Mouse (Mus musculus) MEL (cell line): ENCODE data around the gene Blcap. TPM values are rescaled to one million over a fixed set of nuclear protein-coding genes. Genes with fewer than 3 reads are reported as not detected.

Experiments
- DNase-seq: peaks from one replicate; pipeline ENCODE4 v3.0.0; 2011; ENCODE audit warnings: low read depth, low spot score
- H3K27ac ChIP-seq: 2 replicates; pipeline ENCODE4 v1.5.1; 2012; ENCODE audit warnings: low read depth, mild to moderate bottlenecking, control low read depth, low read length, moderate library complexity; ENCODE audit not compliant: control insufficient read depth
- H3K27me3 ChIP-seq, 2 experiments: fragments of 150-350 bp in 1 of 2; sonication (generic) in 1 of 2; 2 replicates each; pipeline ENCODE4 v1.6.1; 2012; ENCODE audit warnings: low read length in 2 of 2, mild to moderate bottlenecking in 2 of 2, improper control_type of control experiment in 1 of 2, moderate library complexity in 1 of 2; ENCODE audit not compliant: insufficient read depth in 2 of 2, control insufficient read depth in 1 of 2
- H3K36me3 ChIP-seq, 2 experiments: 2 replicates each; pipeline ENCODE4 v1.6.1; 2012 to 2014; ENCODE audit warnings: low read length in 2 of 2, improper control_type of control experiment in 1 of 2, inconsistent platforms in 1 of 2, mild to moderate bottlenecking in 1 of 2; ENCODE audit not compliant: insufficient read depth in 2 of 2, control insufficient read depth in 1 of 2
- H3K4me1 ChIP-seq, 2 experiments: fragments of 150-350 bp in 1 of 2; sonication (generic) in 1 of 2; 2 replicates each; pipeline ENCODE4 v1.6.1; 2012; ENCODE audit warnings: low read length in 2 of 2, improper control_type of control experiment in 1 of 2, mild to moderate bottlenecking in 1 of 2; ENCODE audit not compliant: insufficient read depth in 2 of 2, control insufficient read depth in 1 of 2
- H3K4me3 ChIP-seq, 2 experiments: fragments of 150-350 bp in 1 of 2; sonication (generic) in 1 of 2; 2 replicates each; pipeline ENCODE4 v1.5.1; 2012; ENCODE audit warnings: low read depth in 2 of 2, low read length in 2 of 2, mild to moderate bottlenecking in 2 of 2, moderate library complexity in 2 of 2, control low read depth in 1 of 2, improper control_type of control experiment in 1 of 2; ENCODE audit not compliant: control insufficient read depth in 1 of 2, insufficient read depth in 1 of 2
- H3K79me2 ChIP-seq: 2 replicates; pipeline ENCODE4 v1.6.1; 2012; ENCODE audit warnings: mild to moderate bottlenecking, low read length, moderate library complexity; ENCODE audit not compliant: control insufficient read depth, poor library complexity, insufficient read depth
- H3K9ac ChIP-seq: 2 replicates; pipeline ENCODE4 v1.6.1; 2012; ENCODE audit warnings: low read depth, mild to moderate bottlenecking, control low read depth, low read length, moderate library complexity; ENCODE audit not compliant: control insufficient read depth, poor library complexity, severe bottlenecking
- H3K9me3 ChIP-seq: fragments of 150-350 bp; sonication (generic); replicated peaks from 2 replicates; pipeline ENCODE4 v1.6.1; 2012; ENCODE audit warnings: mild to moderate bottlenecking, low read length, improper control_type of control experiment, moderate library complexity; ENCODE audit not compliant: insufficient read depth
- BHLHE40 ChIP-seq: IDR thresholded peaks from 2 replicates; pipeline ENCODE4 v1.6.1; 2012; ENCODE audit warnings: low read depth, mild to moderate bottlenecking, inconsistent platforms, low read length, improper control_type of control experiment, borderline replicate concordance
- CHD1 ChIP-seq: IDR thresholded peaks from 2 replicates; pipeline ENCODE4 v1.6.1; 2012; ENCODE audit warnings: low read depth, mild to moderate bottlenecking, inconsistent platforms, low read length, improper control_type of control experiment
- CHD2 ChIP-seq: IDR thresholded peaks from 2 replicates; pipeline ENCODE4 v1.6.1; 2011; ENCODE audit warnings: low read length, improper control_type of control experiment
- ELF1 ChIP-seq: IDR thresholded peaks from 2 replicates; pipeline ENCODE4 v1.6.1; 2014; ENCODE audit warnings: low read depth, mild to moderate bottlenecking, inconsistent platforms, low read length, improper control_type of control experiment, moderate library complexity
- EP300 ChIP-seq, 2 experiments: IDR thresholded peaks; 2 replicates each; pipeline ENCODE4 v1.6.1; 2011; ENCODE audit warnings: improper control_type of control experiment in 2 of 2, low read length in 2 of 2, low read depth in 1 of 2, mild to moderate bottlenecking in 1 of 2
- GATA1 ChIP-seq: IDR thresholded peaks from 2 replicates; pipeline ENCODE4 v1.6.1; 2011; ENCODE audit warnings: low read depth, low read length, improper control_type of control experiment
- JUND ChIP-seq: IDR thresholded peaks from 2 replicates; pipeline ENCODE4 v1.6.1; 2011; ENCODE audit warnings: low read depth, mild to moderate bottlenecking, improper control_type of control experiment, low read length
- MAFK ChIP-seq: IDR thresholded peaks from 2 replicates; pipeline ENCODE4 v1.6.1; 2011; ENCODE audit warnings: low read depth, mild to moderate bottlenecking, low read length, improper control_type of control experiment, borderline replicate concordance
- MAX ChIP-seq: IDR thresholded peaks from 2 replicates; pipeline ENCODE4 v1.6.1; 2011; ENCODE audit warnings: low read length, improper control_type of control experiment
- MXI1 ChIP-seq: IDR thresholded peaks from 2 replicates; pipeline ENCODE4 v1.6.1; 2011; ENCODE audit warnings: mild to moderate bottlenecking, low read depth, low read length, improper control_type of control experiment
- NRF1 ChIP-seq: IDR thresholded peaks from 2 replicates; pipeline ENCODE4 v1.6.1; 2014; ENCODE audit warnings: low read depth, mild to moderate bottlenecking, inconsistent platforms, low read length, improper control_type of control experiment, moderate library complexity; ENCODE audit not compliant: poor library complexity, insufficient read depth, severe bottlenecking
- POLR2AphosphoS5 ChIP-seq: IDR thresholded peaks from 2 replicates; pipeline ENCODE4 v1.6.1; 2012; ENCODE audit warnings: low read depth, borderline replicate concordance, mild to moderate bottlenecking, inconsistent platforms, low read length, moderate library complexity, mixed read lengths
- RAD21 ChIP-seq: IDR thresholded peaks from 2 replicates; pipeline ENCODE4 v1.6.1; 2011; ENCODE audit warnings: mild to moderate bottlenecking, low read depth, low read length, improper control_type of control experiment
- RCOR1 ChIP-seq: IDR thresholded peaks from 2 replicates; pipeline ENCODE4 v1.6.1; 2012; ENCODE audit warnings: low read depth, mild to moderate bottlenecking, inconsistent platforms, low read length, improper control_type of control experiment
- SIN3A ChIP-seq: IDR thresholded peaks from 2 replicates; pipeline ENCODE4 v1.6.1; 2012; ENCODE audit warnings: low read length, improper control_type of control experiment, inconsistent platforms
- SMC3 ChIP-seq: IDR thresholded peaks from 2 replicates; pipeline ENCODE4 v1.6.1; 2011; ENCODE audit warnings: low read depth, low read length, improper control_type of control experiment
- TAL1 ChIP-seq: IDR thresholded peaks from 2 replicates; pipeline ENCODE4 v1.6.1; 2012; ENCODE audit warnings: mild to moderate bottlenecking, inconsistent platforms, low read length, moderate library complexity, mixed read lengths
- UBTF ChIP-seq: IDR thresholded peaks from 2 replicates; pipeline ENCODE4 v1.6.1; 2012; ENCODE audit warnings: low read depth, mild to moderate bottlenecking, inconsistent platforms, low read length, improper control_type of control experiment, moderate library complexity, borderline replicate concordance; ENCODE audit not compliant: insufficient read depth
- USF1 ChIP-seq: IDR thresholded peaks from 2 replicates; pipeline ENCODE4 v1.6.1; 2014; ENCODE audit warnings: low read depth, mild to moderate bottlenecking, inconsistent platforms, low read length, improper control_type of control experiment, moderate library complexity
- USF2 ChIP-seq, 2 experiments: IDR thresholded peaks; 2 replicates each; pipeline ENCODE4 v1.6.1; 2011 to 2012; ENCODE audit warnings: improper control_type of control experiment in 2 of 2, low read length in 2 of 2, borderline replicate concordance in 1 of 2, inconsistent platforms in 1 of 2, low read depth in 1 of 2, mild to moderate bottlenecking in 1 of 2; ENCODE audit not compliant: insufficient read depth in 1 of 2
- polyA plus RNA-seq, 2 experiments: library from polyadenylated mRNA; stranded (reverse) in 1 of 2; unstranded in 1 of 2; fragments of >175 nt in 1 of 2; fragments of >200 nt in 1 of 2; gene quantifications; 2 replicates each; pipeline versions ENCODE4 v1.2.1 to v1.2.4; 2012; ENCODE audit warnings: low replicate concordance in 2 of 2, low read depth in 1 of 2; ENCODE audit not compliant: insufficient read length in 2 of 2, insufficient read depth in 1 of 2, missing spikeins in 1 of 2
- total RNA-seq: library from RNA; depleted of rRNA; stranded (reverse); fragments of 300-350 nt; gene quantifications from 2 replicates; pipeline ENCODE4 v1.2.3, GENCODE M21; 2012

Blcap gene
- total and polyA plus RNA-seq, 3 experiments: 11.6 to 19.1 TPM; not detected in 1

GRCm38 (mm10) chr2:157540073-157540952 lies 30.8 kb downstream of the Blcap start:
- peak; percentile 69 for DNase-seq
- Histone ChIP-seq H3K9me3 (no peaks in the 10 kb centered on the region), H3K36me3 (peaks cover 0 to 10% of the 10 kb centered on the region in 2 experiments; a peak in 3 of 4 replicates), H3K9ac (peak overlapping the region; percentile 8; the same call in 1 of the 2 replicates), H3K79me2 (no peaks in the 10 kb centered on the region), H3K27ac (peak overlapping the region; percentile 36; the same call in 1 of the 2 replicates), H3K4me3 (no peak overlapping the region), H3K4me1 (peaks cover 7 to 12% of the 10 kb centered on the region in 2 experiments), H3K27me3 (no peaks in the 10 kb centered on the region)
- no peak for TF ChIP-seq TAL1
- no peak for TF ChIP-seq ELF1
- no peak for TF ChIP-seq CHD1
- TF ChIP-seq MXI1: 0 out of 2 replicates have a peak, but pooled peaks have one; percentile 33
- no peak for TF ChIP-seq SIN3A
- peak; percentile 92 for TF ChIP-seq USF1
- TF ChIP-seq JUND: no peak
- TF ChIP-seq NRF1: no peak
- TF ChIP-seq CHD2: no peak
- peak in 1 of 2 experiments; percentile 70; a peak in 2 of 4 replicates for TF ChIP-seq USF2 (IDR thresholded peaks at IDR 0.05; ENCODE audit: borderline replicate concordance in 1 of 2, insufficient read depth in 1 of 2, low read depth in 1 of 2, low read length in 2 of 2)
- TF ChIP-seq EP300 (IDR thresholded peaks at IDR 0.05; ENCODE audit: low read depth in 1 of 2, low read length in 2 of 2): no peak
- TF ChIP-seq MAFK: no peak
- TF ChIP-seq UBTF: no peak
- no peak for TF ChIP-seq RAD21
- peak; percentile 77; the same call in 1 of the 2 replicates for TF ChIP-seq BHLHE40
- TF ChIP-seq RCOR1: no peak
- no peak for TF ChIP-seq SMC3
- peak; percentile 64 for TF ChIP-seq GATA1
- TF ChIP-seq MAX: peak; percentile 75
- TF ChIP-seq POLR2AphosphoS5: no peak
